Mouse (Mus musculus): ENCODE results near the gene Rassf7. TPM values are rescaled to one million over a fixed set of nuclear protein-coding genes. Genes with fewer than 3 reads are reported as not detected.

Gene Rassf7
- polyA plus RNA-seq, 1 experiment from 2014 or later, result 73.3 TPM

DNA sequence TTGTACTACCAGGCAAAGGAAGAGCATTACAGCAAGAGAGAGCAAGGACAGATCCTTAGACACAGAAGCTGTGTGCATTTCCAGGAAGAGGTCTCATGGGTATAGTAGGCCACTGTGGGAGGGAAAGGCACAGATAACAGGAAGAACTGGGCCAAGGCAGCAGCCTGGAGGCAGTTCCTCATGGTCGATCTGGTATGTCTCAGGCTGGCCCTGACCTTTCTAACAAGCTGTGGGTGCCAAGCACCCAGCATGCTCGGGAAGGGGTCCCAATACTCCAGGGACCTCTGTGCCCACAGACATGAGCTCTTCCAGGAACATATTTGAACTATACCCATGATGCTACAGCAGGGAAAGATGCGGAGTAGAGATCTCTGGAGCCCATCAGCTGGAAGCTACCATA lies 11.1 kb upstream of the Rassf7 start:
- Histone ChIP-seq H3K27me3 (replicated peaks) (no peaks in the 10 kb centered on the region), H3K9ac (no peak overlapping the region), H3K4me2 (no peak overlapping the region), H3K9me3 (no peaks in the 10 kb centered on the region), H3K4me1 (no peaks in the 10 kb centered on the region), H3K4me3 (replicated peaks) (no peak overlapping the region), H3K36me3 (no peaks in the 10 kb centered on the region), H3K27ac (no peak overlapping the region)
- ATAC-seq (ENCODE audit: insufficient read depth, low FRiP score, low read depth), result no peak
- WGBS, result 85% methylated on average over 3 of the region's 3 CpGs

DNA sequence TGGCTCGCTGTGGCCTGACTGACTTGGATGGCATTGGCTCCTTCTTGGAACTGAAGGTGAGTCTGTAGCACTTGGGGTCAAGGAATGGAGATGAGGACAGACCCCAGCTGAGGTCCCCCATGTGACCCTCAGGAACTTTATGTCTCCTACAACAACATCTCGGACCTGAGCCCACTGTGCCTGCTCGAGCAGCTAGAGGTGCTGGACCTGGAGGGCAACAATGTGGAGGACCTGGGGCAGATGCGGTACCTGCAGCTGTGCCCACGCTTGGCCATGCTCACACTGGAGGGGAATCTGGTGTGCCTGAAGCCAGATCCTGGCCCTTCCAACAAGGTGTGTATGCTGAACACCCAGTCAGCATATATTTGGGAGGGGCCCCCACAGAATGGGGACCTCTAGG lies 10.2 kb upstream of the Rassf7 start:
- Histone ChIP-seq H3K27me3 (replicated peaks) (no peaks in the 10 kb centered on the region), H3K4me2 (no peak overlapping the region), H3K4me3 (replicated peaks) (no peak overlapping the region), H3K9ac (no peak overlapping the region), H3K9me3 (no peaks in the 10 kb centered on the region), H3K27ac (no peak overlapping the region), H3K36me3 (no peaks in the 10 kb centered on the region), H3K4me1 (no peaks in the 10 kb centered on the region; the same call in 1 of the 2 replicates)
- 93% methylated on average over 5 of the region's 5 CpGs for WGBS
- no peak for ATAC-seq (ENCODE audit: insufficient read depth, low FRiP score, low read depth)

DNA sequence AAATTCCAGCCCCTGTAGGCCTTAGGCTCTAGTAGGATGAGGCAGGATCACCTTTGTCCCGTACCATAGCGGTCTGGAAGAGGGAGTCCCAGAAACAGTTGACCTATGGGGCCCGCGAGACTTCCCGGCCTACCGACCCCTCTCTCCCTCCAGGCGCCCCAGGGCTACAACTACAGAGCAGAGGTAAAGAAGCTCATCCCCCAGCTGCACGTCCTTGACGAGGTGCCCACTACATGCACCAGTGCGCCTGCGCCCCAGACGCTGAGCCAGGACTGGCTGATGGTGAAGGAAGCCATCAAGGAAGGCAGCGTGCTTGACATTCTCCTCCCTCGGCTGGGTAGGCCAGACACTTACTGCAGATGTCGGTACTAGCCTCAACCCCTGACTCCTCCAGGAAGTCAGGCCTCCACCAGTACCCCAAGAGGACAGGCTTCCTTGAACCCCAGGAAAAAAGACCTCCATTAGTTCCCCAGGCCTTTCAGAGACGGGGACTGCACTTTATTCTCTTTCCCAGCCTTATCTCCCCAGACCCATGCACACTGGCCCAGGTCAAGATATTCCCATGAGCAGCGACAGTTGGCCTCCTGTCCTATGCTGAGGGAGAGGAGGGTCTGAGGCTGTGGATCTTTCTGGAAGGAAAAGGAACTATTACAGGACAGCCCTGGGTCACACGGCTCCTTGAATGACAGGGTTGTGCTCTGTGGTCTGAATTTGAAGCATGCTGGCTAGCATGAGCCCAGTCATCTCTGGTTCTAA lies 9.3 kb upstream of the Rassf7 start:
- H3K4me2 ChIP-seq, result no peak overlapping the region
- H3K27ac ChIP-seq, result no peak overlapping the region
- H3K4me1 ChIP-seq, result no peaks in the 10 kb centered on the region; the same call in 1 of the 2 replicates
- 89% methylated on average over 18 of the region's 18 CpGs for WGBS
- H3K4me3 ChIP-seq (replicated peaks), result no peak overlapping the region
- H3K27me3 ChIP-seq (replicated peaks), result no peaks in the 10 kb centered on the region
- H3K9me3 ChIP-seq, result no peaks in the 10 kb centered on the region
- no peak overlapping the region for H3K9ac ChIP-seq
- ATAC-seq (ENCODE audit: insufficient read depth, low FRiP score, low read depth), result no peak
- no peaks in the 10 kb centered on the region for H3K36me3 ChIP-seq

DNA sequence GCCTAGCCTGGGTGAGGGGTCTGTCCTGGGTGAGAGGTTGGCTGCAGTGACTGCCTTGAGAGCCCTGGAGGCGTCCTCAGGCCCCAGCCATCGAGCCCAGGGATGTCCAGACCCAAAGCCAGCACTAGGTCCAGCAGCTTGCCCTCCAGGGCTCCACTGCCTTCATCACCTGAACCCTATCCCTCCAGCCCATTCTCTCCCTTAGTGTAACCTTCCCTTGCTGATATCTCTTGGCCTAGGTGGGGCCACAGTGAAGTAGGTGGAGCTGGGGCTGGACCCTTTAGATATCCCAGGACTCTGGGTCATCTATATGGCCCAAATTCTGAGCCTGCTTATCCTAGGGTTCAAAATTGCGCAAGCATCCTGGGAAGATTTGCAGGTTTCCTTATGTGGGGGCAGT lies 6.1 kb upstream of the Rassf7 start:
- Histone ChIP-seq H3K4me1 (peaks cover 5% of the 10 kb centered on the region; the same call in 1 of the 2 replicates), H3K4me3 (replicated peaks) (no peak overlapping the region), H3K27ac (no peak overlapping the region), H3K4me2 (no peak overlapping the region), H3K9ac (no peak overlapping the region), H3K36me3 (no peaks in the 10 kb centered on the region), H3K9me3 (no peaks in the 10 kb centered on the region), H3K27me3 (replicated peaks) (no peaks in the 10 kb centered on the region)
- 66% methylated on average over 3 of the region's 3 CpGs for WGBS
- ATAC-seq (ENCODE audit: insufficient read depth, low FRiP score, low read depth), result peak; percentile 74; the same call in 1 of the 2 replicates

DNA sequence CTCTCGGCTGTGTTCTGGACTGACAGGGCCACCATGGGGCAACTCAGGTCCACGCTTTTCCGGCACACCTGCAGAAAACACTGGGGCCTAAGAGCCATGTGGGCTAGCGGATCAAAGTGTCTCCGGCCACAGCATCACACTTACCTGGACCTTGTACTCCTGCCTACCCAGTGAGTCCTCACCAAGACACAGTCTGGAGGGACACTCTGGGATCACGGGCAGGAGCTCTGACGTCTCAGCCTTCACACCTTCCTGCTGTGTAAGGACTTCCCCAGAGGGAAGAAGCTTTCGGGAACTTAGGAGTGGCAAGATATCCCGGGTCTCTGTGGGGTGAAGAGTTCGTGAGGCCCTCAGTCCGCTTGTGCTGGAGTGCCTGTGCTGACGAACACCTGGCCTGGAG lies 5.5 kb upstream of the Rassf7 start:
- peaks cover 9% of the 10 kb centered on the region for H3K4me1 ChIP-seq
- no peak for ATAC-seq (ENCODE audit: insufficient read depth, low FRiP score, low read depth)
- H3K4me2 ChIP-seq, result no peak overlapping the region
- H3K27me3 ChIP-seq (replicated peaks), result no peaks in the 10 kb centered on the region
- no peak overlapping the region for H3K27ac ChIP-seq
- H3K9me3 ChIP-seq, result no peaks in the 10 kb centered on the region
- WGBS, result 66% methylated on average over 12 of the region's 12 CpGs
- no peak overlapping the region for H3K4me3 ChIP-seq (replicated peaks)
- H3K9ac ChIP-seq, result no peak overlapping the region
- no peaks in the 10 kb centered on the region for H3K36me3 ChIP-seq

DNA sequence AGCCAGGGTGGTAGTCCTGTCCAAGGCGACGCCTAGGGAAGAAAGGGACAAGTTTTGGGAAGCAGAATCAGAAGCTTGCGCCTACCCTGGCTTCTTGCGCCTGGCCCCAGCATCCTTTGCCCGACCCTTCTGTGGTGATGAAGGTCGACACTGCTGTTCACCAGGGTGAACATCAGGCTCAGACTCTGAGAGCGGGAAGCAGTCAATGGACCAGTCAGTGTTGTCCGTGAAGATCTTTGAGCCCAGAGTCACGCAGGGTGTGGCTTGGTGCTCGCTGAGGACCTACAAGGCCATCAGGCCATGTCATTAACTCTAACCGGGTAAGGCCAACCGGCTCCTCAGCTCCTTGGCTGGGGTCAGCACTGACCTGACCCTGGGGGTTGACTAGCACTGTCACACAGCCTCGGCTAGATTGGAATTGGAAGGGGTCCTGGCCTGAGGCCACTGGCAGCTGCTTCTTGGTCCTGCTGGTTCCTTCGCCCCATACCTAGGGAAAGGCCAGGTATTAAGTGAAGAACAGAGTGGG lies 5.0 kb upstream of the Rassf7 start:
- H3K4me3 ChIP-seq (replicated peaks), result no peak overlapping the region
- H3K4me2 ChIP-seq, result no peak overlapping the region
- H3K4me1 ChIP-seq, result peaks cover 10% of the 10 kb centered on the region
- H3K27me3 ChIP-seq (replicated peaks), result no peaks in the 10 kb centered on the region
- 83% methylated on average over 14 of the region's 14 CpGs for WGBS
- no peaks in the 10 kb centered on the region for H3K36me3 ChIP-seq
- H3K27ac ChIP-seq, result no peak overlapping the region
- H3K9me3 ChIP-seq, result no peaks in the 10 kb centered on the region
- ATAC-seq (ENCODE audit: insufficient read depth, low FRiP score, low read depth), result no peak
- H3K9ac ChIP-seq, result no peak overlapping the region

DNA sequence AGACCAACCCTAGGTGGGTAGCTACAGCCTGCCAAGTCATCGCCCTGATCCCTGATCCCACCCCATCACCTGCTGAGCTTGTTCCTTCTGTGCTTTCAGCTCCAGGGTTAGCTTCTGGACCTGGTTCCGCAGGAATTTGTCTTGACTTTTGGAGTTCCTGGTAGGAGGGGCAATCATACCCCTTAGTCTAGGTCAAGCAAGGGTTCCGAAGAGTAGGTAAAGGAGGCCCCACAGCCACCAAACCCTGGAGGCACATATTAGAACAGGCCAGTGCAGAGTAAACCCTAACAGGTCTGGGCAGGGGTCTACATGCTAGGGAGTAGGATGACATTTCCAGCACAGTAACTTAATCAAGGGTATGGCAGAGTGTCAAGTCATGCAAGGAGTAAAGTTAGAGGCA lies 2.5 kb upstream of the Rassf7 start:
- Histone ChIP-seq H3K36me3 (no peaks in the 10 kb centered on the region), H3K4me3 (replicated peaks) (no peak overlapping the region), H3K9me3 (no peaks in the 10 kb centered on the region), H3K27me3 (replicated peaks) (no peaks in the 10 kb centered on the region), H3K27ac (peak overlapping the region; percentile 65), H3K4me1 (peaks cover 35% of the 10 kb centered on the region), H3K9ac (no peak overlapping the region), H3K4me2 (no peak overlapping the region)
- ATAC-seq (ENCODE audit: insufficient read depth, low FRiP score, low read depth), result no peak
- WGBS, result 72% methylated on average over 3 of the region's 3 CpGs

DNA sequence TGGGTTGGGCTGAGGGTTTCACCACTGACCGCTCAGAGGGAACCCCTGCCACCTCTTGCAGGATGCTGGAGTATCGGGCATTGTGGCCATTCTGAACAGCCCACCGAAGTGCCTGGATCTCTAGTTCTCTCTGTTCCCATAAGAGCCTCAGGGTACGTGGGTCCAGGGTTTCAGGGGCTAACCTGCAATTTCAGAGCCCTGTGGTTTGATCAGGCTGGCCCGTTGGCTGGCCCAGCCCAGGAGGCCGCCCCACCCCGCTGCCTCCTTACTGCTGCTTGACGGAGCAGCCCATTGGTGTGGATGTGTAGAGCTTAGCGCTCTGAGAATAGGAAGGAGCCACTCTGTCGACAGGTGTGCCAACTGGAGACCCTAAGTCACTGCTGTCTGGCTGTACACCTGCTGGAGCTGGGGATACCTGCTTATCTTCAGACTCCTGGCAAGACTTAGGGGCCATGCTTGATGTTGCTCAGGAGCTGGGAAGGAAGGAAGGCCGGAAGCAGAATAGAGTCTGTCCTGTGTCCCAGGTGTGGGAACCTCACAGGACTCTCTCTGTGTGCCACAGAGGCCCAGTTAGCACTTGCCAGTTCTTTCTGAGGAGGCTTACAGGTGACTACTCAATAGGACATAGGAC lies 1.9 kb upstream of the Rassf7 start, which contains the start of gene Lmntd2:
TSS of gene Lmntd2 (minus strand) at position 476 of the 631 bp plus-strand sequence.
- Histone ChIP-seq H3K36me3 (no peaks in the 10 kb centered on the region), H3K4me1 (peaks cover 40% of the 10 kb centered on the region), H3K4me3 (replicated peaks) (peak within 1 kb of the TSS; percentile 71), H3K9ac (peak within 1 kb of the TSS; percentile 20; the same call in 1 of the 2 replicates), H3K27me3 (replicated peaks) (no peaks in the 10 kb centered on the region), H3K4me2 (peak within 1 kb of the TSS; percentile 96), H3K9me3 (no peaks in the 10 kb centered on the region), H3K27ac (peak within 1 kb of the TSS; percentile 97)
- WGBS, result 89% methylated on average over 11 of the region's 11 CpGs
- ATAC-seq (ENCODE audit: insufficient read depth, low FRiP score, low read depth), result no peak

DNA sequence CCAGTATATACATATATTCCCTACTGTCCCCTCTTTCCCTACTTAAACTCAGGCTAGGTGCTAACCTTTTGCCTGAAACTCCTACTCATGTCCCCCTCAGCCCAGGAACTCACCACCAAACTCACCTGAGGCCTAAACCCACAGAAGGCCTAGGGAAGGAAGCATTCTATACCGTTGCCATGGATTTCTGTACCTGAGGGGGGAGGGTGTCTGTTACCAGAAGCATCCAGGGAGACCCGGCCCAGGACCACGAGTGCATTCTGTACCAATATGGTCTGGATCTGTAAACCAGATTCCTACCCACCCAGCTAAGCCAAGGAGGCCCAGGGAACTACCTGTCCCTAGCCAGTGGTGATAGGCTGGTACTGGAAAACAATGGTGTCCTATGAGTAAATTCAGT lies 1.4 kb upstream of the Rassf7 start:
- Histone ChIP-seq H3K27ac (peak overlapping the region; percentile 97), H3K9ac (no peak overlapping the region), H3K4me1 (peaks cover 45% of the 10 kb centered on the region), H3K36me3 (no peaks in the 10 kb centered on the region), H3K4me3 (replicated peaks) (no peak overlapping the region), H3K27me3 (replicated peaks) (no peaks in the 10 kb centered on the region), H3K9me3 (no peaks in the 10 kb centered on the region), H3K4me2 (peak overlapping the region; percentile 96; the same call in 1 of the 2 replicates)
- WGBS, result 62% methylated on average over 3 of the region's 3 CpGs
- ATAC-seq (ENCODE audit: insufficient read depth, low FRiP score, low read depth), result no peak

DNA sequence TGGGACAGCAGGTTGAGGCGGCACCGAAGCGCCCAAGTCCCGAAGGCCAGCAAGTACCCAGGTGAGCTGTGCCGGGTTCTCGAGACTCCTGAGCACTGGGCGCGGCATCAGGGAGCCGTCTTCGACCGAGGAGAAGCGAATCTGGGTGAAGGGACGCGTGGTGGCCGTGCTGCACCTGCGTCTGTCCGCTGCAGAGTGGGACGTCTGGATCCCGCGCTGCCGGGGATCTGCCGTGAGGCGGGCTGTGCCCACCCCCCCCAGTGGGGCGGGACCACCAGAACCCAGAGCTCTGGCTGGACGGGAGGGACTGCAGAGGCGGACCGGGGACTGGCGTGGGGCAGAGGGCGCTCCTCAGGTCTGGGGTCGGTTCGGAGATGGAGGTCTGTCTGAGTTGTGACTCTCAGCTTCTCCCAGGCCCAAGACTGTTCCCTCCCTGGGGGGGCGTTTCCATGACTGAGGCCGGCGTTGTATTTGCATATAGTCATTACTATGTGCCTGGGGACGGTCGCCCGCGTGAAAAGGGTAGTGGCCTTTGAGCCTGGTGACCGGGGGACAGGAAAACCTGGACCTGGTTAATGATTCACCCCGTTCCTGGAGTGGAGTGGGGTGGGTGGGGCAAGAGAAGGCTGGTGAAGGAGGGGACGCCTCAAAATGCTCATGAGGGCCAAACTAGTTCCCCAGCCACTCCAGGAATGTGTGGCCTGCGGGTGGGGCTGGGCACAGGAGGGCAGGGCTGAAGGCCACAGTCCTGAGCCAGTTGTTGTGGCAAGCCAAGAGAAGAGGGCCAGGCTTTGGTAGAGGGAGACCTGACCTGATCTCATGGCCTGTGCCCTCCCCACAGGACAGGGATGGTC lies 447 bp downstream of the Rassf7 start:
- Histone ChIP-seq H3K27ac (peak overlapping the region; percentile 97), H3K9me3 (no peaks in the 10 kb centered on the region), H3K4me1 (peaks cover 59% of the 10 kb centered on the region), H3K9ac (peak overlapping the region; percentile 61), H3K36me3 (no peaks in the 10 kb centered on the region), H3K4me2 (peak overlapping the region; percentile 96), H3K27me3 (replicated peaks) (no peaks in the 10 kb centered on the region), H3K4me3 (replicated peaks) (peak overlapping the region; percentile 71)
- WGBS, result under 1% methylated on average over 42 of the region's 42 CpGs
- ATAC-seq (ENCODE audit: insufficient read depth, low FRiP score, low read depth), result peak; percentile 59

DNA sequence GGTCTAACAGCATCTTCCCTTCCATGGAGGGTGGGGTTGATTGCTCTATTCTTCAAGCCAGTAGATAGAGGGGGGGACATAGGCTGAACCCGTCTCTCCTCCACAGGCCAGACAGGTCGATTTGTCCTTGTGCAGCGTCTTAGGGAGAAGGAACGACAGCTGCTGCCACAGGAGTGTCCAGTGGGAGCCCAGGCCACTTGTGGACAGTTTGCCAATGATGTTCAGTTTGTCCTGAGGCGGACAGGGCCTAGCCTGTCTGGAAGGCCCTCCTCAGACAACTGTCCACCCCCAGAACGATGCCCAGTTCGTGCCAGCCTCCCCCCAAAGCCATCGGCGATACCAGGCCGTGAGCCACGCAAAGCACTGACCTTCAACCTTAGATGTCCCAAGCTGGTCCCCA lies 1.2 kb downstream of the Rassf7 start:
- Histone ChIP-seq H3K4me2 (peak overlapping the region; percentile 96), H3K36me3 (no peaks in the 10 kb centered on the region), H3K4me3 (replicated peaks) (peak overlapping the region; percentile 71), H3K9ac (peak overlapping the region; percentile 61; the same call in 1 of the 2 replicates), H3K4me1 (peaks cover 59% of the 10 kb centered on the region), H3K9me3 (no peaks in the 10 kb centered on the region), H3K27me3 (replicated peaks) (no peaks in the 10 kb centered on the region), H3K27ac (peak overlapping the region; percentile 97)
- WGBS, result 72% methylated on average over 11 of the region's 11 CpGs
- no peak for ATAC-seq (ENCODE audit: insufficient read depth, low FRiP score, low read depth)
